Mouse (Mus musculus): ENCODE results near the gene Rhbdd3. TPM values are rescaled to one million over a fixed set of nuclear protein-coding genes. Genes with fewer than 3 reads are reported as not detected.

Rhbdd3 gene
- 20.6 and 31.5 TPM in 2 replicates for polyA plus RNA-seq (2012; rRNA removed)

GRCm38 (mm10) chr11:5098736-5099542 lies at the start of gene Rhbdd3, which contains the start of gene Ewsr1:
Gene Rhbdd3 (plus strand): TSS chr11:5098926.
Gene Ewsr1 (minus strand): TSS chr11:5099266.

GRCm38 (mm10) chr11:5057856-5058641 lies 40.7 kb upstream of the Rhbdd3 start, which contains the start of gene Rasl10a:
Gene Rasl10a (plus strand): TSS chr11:5058128.

GRCm38 (mm10) chr11:5065056-5065821 lies 33.5 kb upstream of the Rhbdd3 start, which contains the start of gene Gas2l1:
Gene Gas2l1 (minus strand): TSS chr11:5065327.

GRCm38 (mm10) chr11:5151680-5152337 lies 53.1 kb downstream of the Rhbdd3 start, which contains the start of gene Emid1:
Gene Emid1 (minus strand): TSS chr11:5152257.

Other genes starting within 250 kb of the Rhbdd3 start
- gene Nf2, start 249.4 kb upstream of the Rhbdd3 start, polyA plus RNA-seq (2012; rRNA removed), result 68.3 and 69.6 TPM in 2 replicates
- gene Nipsnap1, start 225.0 kb upstream of the Rhbdd3 start, polyA plus RNA-seq (2012; rRNA removed), result 64.9 and 65.5 TPM in 2 replicates
- 56.6 and 58.4 TPM in 2 replicates for gene Thoc5, start 203.6 kb upstream of the Rhbdd3 start, polyA plus RNA-seq (2012; rRNA removed)
- gene Nefh, start 150.9 kb upstream of the Rhbdd3 start, polyA plus RNA-seq (2012; rRNA removed), result 0.58 and 0.79 TPM in 2 replicates
- 58.1 and 67.2 TPM in 2 replicates for gene Ap1b1, start 112.1 kb upstream of the Rhbdd3 start, polyA plus RNA-seq (2012; rRNA removed)
- 0.50 and 0.76 TPM in 2 replicates for gene Rasl10a, start 40.8 kb upstream of the Rhbdd3 start, polyA plus RNA-seq (2012; rRNA removed)
- 28.4 and 31.2 TPM in 2 replicates for gene Gas2l1, start 33.6 kb upstream of the Rhbdd3 start, polyA plus RNA-seq (2012; rRNA removed)
- gene Ewsr1, start 340 bp downstream of the Rhbdd3 start, polyA plus RNA-seq (2012; rRNA removed), result 818 and 2,156 TPM in 2 replicates
- gene Emid1, start 53.3 kb downstream of the Rhbdd3 start, polyA plus RNA-seq (2012; rRNA removed), result 10.1 and 12.7 TPM in 2 replicates
- 8.3 and 14.2 TPM in 2 replicates for gene Kremen1, start 162.6 kb downstream of the Rhbdd3 start, polyA plus RNA-seq (2012; rRNA removed)